Mouse (Mus musculus) forebrain, embryonic 16.5 days (tissue): ENCODE results near the gene Sec16a. TPM values are rescaled to one million over a fixed set of nuclear protein-coding genes. Genes with fewer than 3 reads are reported as not detected.
"Not testable (repeated sequence)": the region's sequence is repeated elsewhere in the genome, so short reads cannot be mapped to it uniquely, and the experiment has no call there.

Experiments
- ATAC-seq: fragments of 200-750 bp; cut with Nextera tagmentation; 2 replicates; pipeline ENCODE4 v1.8.0; 2017; ENCODE audit warnings: mild to moderate bottlenecking, moderate library complexity
- H3K27ac ChIP-seq: fragments of 300-500 bp; sonication (generic); 2 replicates; pipeline ENCODE4 v1.5.1; 2014; ENCODE audit warnings: low read length, control low read depth
- H3K27me3 ChIP-seq: fragments of 300-500 bp; sonication (generic); replicated peaks from 2 replicates; pipeline ENCODE4 v1.6.1; 2014; ENCODE audit warnings: low read length; ENCODE audit not compliant: control insufficient read depth, insufficient read depth
- H3K36me3 ChIP-seq: fragments of 300-500 bp; sonication (generic); 2 replicates; pipeline ENCODE4 v1.6.1; 2014; ENCODE audit not compliant: control insufficient read depth, insufficient read depth
- H3K4me1 ChIP-seq: fragments of 300-500 bp; sonication (generic); replicated peaks from 2 replicates; pipeline ENCODE4 v1.6.1; 2014; ENCODE audit warnings: low read length; ENCODE audit not compliant: control insufficient read depth, insufficient read depth
- H3K4me2 ChIP-seq: fragments of 300-500 bp; sonication (generic); 2 replicates; pipeline ENCODE4 v1.6.1; 2014; ENCODE audit warnings: mild to moderate bottlenecking, low read length, control low read depth
- H3K4me3 ChIP-seq: fragments of 300-500 bp; sonication (generic); replicated peaks from 2 replicates; pipeline ENCODE4 v1.5.1; 2014; ENCODE audit warnings: mild to moderate bottlenecking, low read length, control low read depth
- H3K9ac ChIP-seq: fragments of 300-500 bp; sonication (generic); replicated peaks from 2 replicates; pipeline ENCODE4 v1.6.1; 2014; ENCODE audit warnings: low read depth, low read length, control low read depth
- H3K9me3 ChIP-seq: fragments of 300-500 bp; sonication (generic); 2 replicates; pipeline ENCODE4 v1.6.1; 2016; ENCODE audit warnings: low read length; ENCODE audit not compliant: control insufficient read depth
- WGBS: fragments of 180-500 bp; shearing (Covaris S2); extraction: QIAGEN DNeasy Blood & Tissue Kit; methylation state at CpG from one replicate; pipeline ENCODE4 v1.1.7; 2014; 5-methylcytosine and 5-hydroxymethylcytosine counted together
- polyA plus RNA-seq: library from polyadenylated mRNA; unstranded; fragments of >200 nt; fragmentation: Nextera tagmentation; extraction: Ambion mirVana; gene quantifications from 2 replicates; pipeline ENCODE4 v1.2.1, GENCODE M21; 2015

The Sec16a gene
- polyA plus RNA-seq, 1 experiment from 2014 or later, result 21.5 TPM

DNA sequence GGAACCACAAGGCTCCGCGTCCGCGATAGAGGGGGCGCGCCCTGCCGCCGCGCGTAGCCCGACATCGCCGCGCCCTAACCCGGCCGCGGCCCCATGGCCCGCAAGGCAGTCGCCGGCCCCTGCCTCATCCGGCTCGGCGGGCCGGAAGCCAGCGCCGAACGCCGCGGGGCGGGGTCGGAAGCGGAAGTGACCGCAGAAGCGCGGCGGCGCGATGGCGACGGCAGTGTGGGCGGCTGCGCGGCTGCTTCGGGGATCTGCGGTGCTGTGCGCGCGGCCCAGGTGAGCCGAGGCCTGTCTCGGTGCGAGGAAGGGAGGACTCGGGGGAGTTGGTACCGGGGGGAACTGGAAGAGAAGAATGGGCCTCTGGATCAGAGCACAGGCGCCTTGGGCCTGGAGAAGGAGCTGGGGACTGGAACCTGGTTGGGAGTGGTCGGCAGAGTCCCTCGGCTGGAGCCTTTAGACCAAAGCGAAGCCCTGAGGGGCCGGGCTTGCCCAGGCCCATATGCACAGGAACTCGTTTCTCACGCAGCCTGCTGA is 55.8 kb downstream of the Sec16a start, which contains the start of the genes Entr1 and Pmpca:
Gene Entr1 (minus strand): TSS at position 163 of the 537 bp plus-strand sequence.
Gene Pmpca (plus strand): TSS at position 186 of the 537 bp plus-strand sequence.
- Histone ChIP-seq H3K9ac (peak within 1 kb of the TSS; percentile 81), H3K27ac (peak within 1 kb of the TSS; percentile 62), H3K4me1 (peaks cover 22% of the 10 kb centered on the region), H3K4me2 (peak within 1 kb of the TSS; percentile 99), H3K4me3 (peak within 1 kb of the TSS; percentile 97), H3K36me3 (peaks cover 44% of the 10 kb centered on the region), H3K27me3 (no peaks in the 10 kb centered on the region), H3K9me3 (no peaks in the 10 kb centered on the region)
- under 1% methylated on average over 57 of the region's 60 CpGs for WGBS
- peak; percentile 94 for ATAC-seq

GRCm38 (mm10) chr2:26388682-26389153 is 56.3 kb downstream of the Sec16a start:
- Histone ChIP-seq H3K9me3 (no peaks in the 10 kb centered on the region), H3K27me3 (no peaks in the 10 kb centered on the region), H3K4me3 (peak overlapping the region; percentile 97), H3K36me3 (peaks cover 43% of the 10 kb centered on the region), H3K4me1 (peaks cover 22% of the 10 kb centered on the region), H3K4me2 (peak overlapping the region; percentile 99), H3K27ac (peak overlapping the region; percentile 62; the same call in 1 of the 2 replicates), H3K9ac (peak overlapping the region; percentile 81)
- under 1% methylated on average over 31 of the region's 45 CpGs for WGBS
- ATAC-seq, result peak; percentile 61

- Histone ChIP-seq H3K9me3 (no peaks in the 10 kb centered on the region), H3K27ac (no peak overlapping the region), H3K36me3 (peaks cover 37% of the 10 kb centered on the region), H3K4me2 (no peak overlapping the region), H3K9ac (no peak overlapping the region), H3K4me1 (peaks cover 22% of the 10 kb centered on the region), H3K4me3 (no peak overlapping the region), H3K27me3 (no peaks in the 10 kb centered on the region)
- ATAC-seq, result no peak
- 91% methylated on average over 3 of the region's 3 CpGs for WGBS
Measured at GRCm38 (mm10) chr2:26387713-26388112, 57.3 kb downstream of the Sec16a start.

- H3K9me3 ChIP-seq, H3K27me3 ChIP-seq, H3K4me1 ChIP-seq, ATAC-seq, H3K27ac ChIP-seq: not testable (repeated sequence)
- Histone ChIP-seq H3K9ac (peak overlapping the region; percentile 79), H3K4me2 (peak overlapping the region; percentile 71), H3K36me3 (peaks cover 31% of the 10 kb centered on the region), H3K4me3 (peak overlapping the region; percentile 86)
- 29% methylated on average over 6 of the region's 6 CpGs for WGBS
Measured at GRCm38 (mm10) chr2:26380871-26381270, 64.1 kb downstream of the Sec16a start.

GRCm38 (mm10) chr2:26380131-26380771 is 64.8 kb downstream of the Sec16a start, which contains the start of gene Snapc4:
Snapc4 (minus strand) TSS chr2:26380653.
- Histone ChIP-seq H3K4me1 (peaks cover 9% of the 10 kb centered on the region), H3K27ac (no peak within 1 kb of the TSS; the same call in 1 of the 2 replicates), H3K9me3 (no peaks in the 10 kb centered on the region), H3K27me3 (no peaks in the 10 kb centered on the region), H3K9ac (peak within 1 kb of the TSS; percentile 79), H3K4me3 (peak within 1 kb of the TSS; percentile 86), H3K4me2 (peak within 1 kb of the TSS; percentile 71), H3K36me3 (peaks cover 28% of the 10 kb centered on the region)
- WGBS, result under 1% methylated on average over 38 of the region's 38 CpGs
- peak; percentile 98 for ATAC-seq

DNA sequence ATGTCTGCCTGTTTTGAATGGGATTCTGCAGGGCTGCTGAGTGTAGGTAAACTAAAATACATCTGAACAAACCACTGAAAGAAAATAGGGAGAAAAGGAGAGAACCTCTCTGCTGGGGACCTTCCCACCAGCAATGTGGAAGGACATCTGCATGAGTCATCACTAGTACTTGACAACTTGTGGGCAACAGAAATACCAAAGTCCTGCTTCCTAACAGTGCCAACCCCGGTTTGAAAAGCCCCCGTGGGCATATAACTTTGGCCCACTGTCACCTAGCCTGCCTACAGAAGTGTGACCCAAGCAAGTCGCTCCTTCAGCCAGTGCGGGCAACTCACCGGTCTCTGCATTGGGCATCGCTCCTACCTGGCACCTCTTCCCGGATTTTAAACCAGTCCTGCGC is 72.6 kb downstream of the Sec16a start:
- 92% methylated on average over 8 of the region's 8 CpGs for whole genome bisulfite sequencing
- Histone ChIP-seq H3K9ac (no peak overlapping the region), H3K9me3 (no peaks in the 10 kb centered on the region), H3K27ac (no peak overlapping the region), H3K27me3 (no peaks in the 10 kb centered on the region), H3K36me3 (peaks cover 55% of the 10 kb centered on the region), H3K4me2 (no peak overlapping the region), H3K4me3 (no peak overlapping the region), H3K4me1 (no peaks in the 10 kb centered on the region)
- ATAC-seq, result no peak

GRCm38 (mm10) chr2:26368572-26368971 is 76.4 kb downstream of the Sec16a start:
- no peak for ATAC-seq
- no peak overlapping the region for H3K4me2 ChIP-seq
- WGBS, result 95% methylated on average over 1 of the region's 1 CpGs
- no peaks in the 10 kb centered on the region for H3K9me3 ChIP-seq
- no peaks in the 10 kb centered on the region for H3K4me1 ChIP-seq
- no peak overlapping the region for H3K4me3 ChIP-seq
- no peaks in the 10 kb centered on the region for H3K27me3 ChIP-seq
- no peak overlapping the region for H3K9ac ChIP-seq
- no peak overlapping the region for H3K27ac ChIP-seq
- H3K36me3 ChIP-seq, result peaks cover 39% of the 10 kb centered on the region

- H3K27ac ChIP-seq, result no peak overlapping the region
- no peak for ATAC-seq
- H3K36me3 ChIP-seq, result peaks cover 36% of the 10 kb centered on the region
- no peaks in the 10 kb centered on the region for H3K4me1 ChIP-seq
- H3K9ac ChIP-seq, result no peak overlapping the region
- no peak overlapping the region for H3K4me3 ChIP-seq
- no peaks in the 10 kb centered on the region for H3K9me3 ChIP-seq
- no peaks in the 10 kb centered on the region for H3K27me3 ChIP-seq
- H3K4me2 ChIP-seq, result no peak overlapping the region
- WGBS, result 93% methylated on average over 6 of the region's 6 CpGs
Measured at GRCm38 (mm10) chr2:26367911-26368310, 77.1 kb downstream of the Sec16a start.

DNA sequence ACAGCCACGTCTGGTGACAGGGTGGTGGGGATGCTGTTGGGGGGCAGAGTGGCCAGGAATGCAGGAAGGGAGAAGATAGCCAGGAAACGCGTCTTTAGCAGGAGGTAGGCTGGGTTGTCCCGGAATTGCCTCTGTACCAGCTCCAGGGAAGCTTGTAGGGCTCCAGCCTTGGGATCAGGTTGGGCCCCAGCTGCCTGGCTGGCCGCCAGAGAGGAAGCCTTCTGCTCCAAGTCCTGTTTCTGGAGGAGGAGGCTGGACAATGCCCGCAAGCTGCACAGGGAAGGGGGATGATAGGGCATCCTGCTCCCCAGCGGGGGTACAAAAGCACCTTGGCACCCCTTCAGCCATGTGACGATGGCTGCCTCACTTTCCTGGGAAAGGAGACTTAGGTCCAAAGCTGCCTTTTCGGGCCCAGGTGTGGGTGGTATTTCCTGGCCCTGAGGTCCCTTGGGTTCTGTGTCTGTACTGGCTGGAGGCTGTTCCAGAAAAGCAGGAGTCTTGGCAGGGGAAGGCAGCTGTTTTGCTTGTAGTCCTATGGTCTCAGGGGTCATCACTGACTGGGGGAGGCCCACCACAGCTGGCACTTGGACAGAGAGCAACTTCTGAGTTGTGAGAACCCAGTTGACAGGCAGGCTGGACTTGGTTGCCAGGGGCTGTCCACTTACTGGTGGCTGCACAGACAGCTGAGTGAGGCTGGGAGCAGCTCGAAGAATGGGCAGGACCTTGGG is 80.1 kb downstream of the Sec16a start:
- no peak for ATAC-seq
- Histone ChIP-seq H3K27ac (no peak overlapping the region), H3K4me1 (no peaks in the 10 kb centered on the region), H3K4me3 (no peak overlapping the region), H3K9ac (no peak overlapping the region), H3K9me3 (no peaks in the 10 kb centered on the region), H3K27me3 (no peaks in the 10 kb centered on the region), H3K36me3 (peaks cover 19% of the 10 kb centered on the region), H3K4me2 (no peak overlapping the region)
- WGBS, result 90% methylated on average over 10 of the region's 10 CpGs
